Mouse (Mus musculus) limb, embryonic 14.5 days (tissue): ENCODE measurements around the gene Acox1. TPM values are rescaled to one million over a fixed set of nuclear protein-coding genes. Genes with fewer than 3 reads are reported as not detected.

Experiments
- ATAC-seq: fragments of 200-750 bp; cut with Nextera tagmentation; 2 replicates; pipeline ENCODE4 v1.8.0; 2017; ENCODE audit warnings: low read depth, moderate number of reproducible peaks, moderate TSS enrichment; ENCODE audit not compliant: low FRiP score
- DNase-seq: peaks from one replicate; pipeline ENCODE4 v3.0.0-alpha.2; 2015; ENCODE audit warnings: low spot score
- H3K27ac ChIP-seq: fragments of 300-500 bp; sonication (generic); replicated peaks from 2 replicates; pipeline ENCODE4 v1.5.1; 2014; ENCODE audit warnings: low read depth, mild to moderate bottlenecking, low read length, moderate library complexity, mixed read lengths
- H3K27me3 ChIP-seq: fragments of 300-500 bp; sonication (generic); 2 replicates; pipeline ENCODE4 v1.6.1; 2014; ENCODE audit warnings: low read length, mixed read lengths; ENCODE audit not compliant: control insufficient read depth, insufficient read depth
- H3K36me3 ChIP-seq: fragments of 300-500 bp; sonication (generic); 2 replicates; pipeline ENCODE4 v1.6.1; 2014; ENCODE audit warnings: mild to moderate bottlenecking, low read length, moderate library complexity, mixed read lengths; ENCODE audit not compliant: control insufficient read depth, insufficient read depth
- H3K4me1 ChIP-seq: fragments of 300-500 bp; sonication (generic); 2 replicates; pipeline ENCODE4 v1.6.1; 2014; ENCODE audit warnings: antibody characterized with exemption, low read length, mixed read lengths; ENCODE audit not compliant: control insufficient read depth, insufficient read depth
- H3K4me2 ChIP-seq: fragments of 300-500 bp; sonication (generic); replicated peaks from 2 replicates; pipeline ENCODE4 v1.6.1; 2014; ENCODE audit warnings: low read depth, mild to moderate bottlenecking, low read length, moderate library complexity; ENCODE audit not compliant: severe bottlenecking
- H3K4me3 ChIP-seq: fragments of 300-500 bp; sonication (generic); replicated peaks from 2 replicates; pipeline ENCODE4 v1.5.1; 2014; ENCODE audit warnings: low read length
- H3K9ac ChIP-seq: fragments of 300-500 bp; sonication (generic); 2 replicates; pipeline ENCODE4 v1.6.1; 2014; ENCODE audit warnings: mild to moderate bottlenecking, low read depth, low read length, moderate library complexity; ENCODE audit not compliant: severe bottlenecking
- H3K9me3 ChIP-seq: fragments of 300-500 bp; sonication (generic); 2 replicates; pipeline ENCODE4 v1.6.1; 2016; ENCODE audit warnings: low read length; ENCODE audit not compliant: control insufficient read depth
- POLR2A ChIP-seq: fragments of 200-500 bp; IDR thresholded peaks from 2 replicates; pipeline ENCODE4 v1.8.0; 2012; ENCODE audit warnings: inconsistent platforms, mild to moderate bottlenecking, moderate library complexity, borderline replicate concordance; ENCODE audit not compliant: insufficient read depth, insufficient read length; ENCODE audit errors: extremely low read depth
- WGBS: fragments of 180-500 bp; shearing (Covaris S2); extraction: QIAGEN DNeasy Blood & Tissue Kit; methylation state at CpG from one replicate; pipeline ENCODE4 v1.1.7; 2014; 5-methylcytosine and 5-hydroxymethylcytosine counted together
- polyA plus RNA-seq, 2 experiments: library from polyadenylated mRNA; depleted of rRNA in 1 of 2; stranded (reverse) in 1 of 2; unstranded in 1 of 2; fragments of >200 nt; fragmentation: Nextera tagmentation in 1 of 2; extraction: Ambion mirVana in 1 of 2; gene quantifications; 2 replicates each; pipeline versions ENCODE4 v1.2.1 to v1.2.3; 2012 to 2014

Gene Acox1
- polyA plus RNA-seq, 2 experiments: 26.3 to 38.1 TPM

DNA sequence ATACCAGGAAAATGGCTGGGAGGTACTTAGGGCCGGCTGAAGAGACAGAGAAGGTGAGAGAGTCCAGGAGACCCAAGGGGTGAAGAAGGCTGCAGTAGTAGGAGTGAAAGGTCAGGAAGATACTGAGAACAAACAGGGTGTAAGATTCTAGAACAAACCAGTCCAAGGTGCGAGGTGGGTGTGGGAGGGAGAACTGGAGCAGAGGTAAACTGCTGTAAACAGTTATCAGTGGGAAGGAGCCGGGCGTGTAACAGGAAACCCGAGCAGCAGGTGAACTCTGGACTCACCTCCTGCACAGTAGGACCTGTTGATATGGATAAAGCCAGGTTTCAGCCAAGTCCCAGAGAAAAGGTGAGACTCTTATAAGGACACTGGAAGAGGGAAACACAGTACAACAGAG, 11.9 kb upstream of the Acox1 start:
- peaks cover 24% of the 10 kb centered on the region for H3K36me3 ChIP-seq
- no peaks in the 10 kb centered on the region for H3K4me1 ChIP-seq
- no peak for TF ChIP-seq POLR2A
- H3K4me3 ChIP-seq: no peak overlapping the region
- DNase-seq (no peak), ATAC-seq (no peak)
- no peaks in the 10 kb centered on the region for H3K27me3 ChIP-seq
- no peak overlapping the region for H3K27ac ChIP-seq
- no peak overlapping the region for H3K9ac ChIP-seq
- H3K9me3 ChIP-seq: no peaks in the 10 kb centered on the region
- no peak overlapping the region for H3K4me2 ChIP-seq
- 74% methylated on average over 5 of the region's 5 CpGs for WGBS

DNA sequence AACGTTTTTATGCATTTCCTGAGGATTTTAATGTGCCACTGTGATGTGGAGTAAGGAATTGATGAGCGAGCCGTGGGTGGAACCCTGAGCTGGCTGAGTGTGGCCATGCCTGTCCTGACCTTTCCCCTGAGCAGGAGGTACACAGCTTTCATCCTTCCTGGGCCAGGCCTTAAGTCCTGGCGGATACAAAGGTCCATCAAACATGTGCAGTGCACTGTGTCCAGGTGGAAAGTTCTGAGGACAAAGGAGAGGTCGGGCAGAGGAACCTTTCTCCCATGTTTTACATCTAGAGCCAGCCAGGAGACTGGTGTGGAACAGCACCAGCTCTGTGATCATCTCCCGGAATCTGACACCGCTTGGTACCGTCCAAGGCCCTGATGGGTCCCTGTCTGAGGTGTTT, 10.4 kb upstream of the Acox1 start:
- H3K36me3 ChIP-seq: peaks cover 27% of the 10 kb centered on the region
- ATAC-seq (no peak), DNase-seq (no peak)
- no peak overlapping the region for H3K27ac ChIP-seq
- no peak overlapping the region for H3K4me2 ChIP-seq
- no peak overlapping the region for H3K9ac ChIP-seq
- no peak overlapping the region for H3K4me3 ChIP-seq
- no peaks in the 10 kb centered on the region for H3K9me3 ChIP-seq
- WGBS: 77% methylated on average over 8 of the region's 8 CpGs
- no peak for TF ChIP-seq POLR2A
- H3K4me1 ChIP-seq: no peaks in the 10 kb centered on the region
- H3K27me3 ChIP-seq: no peaks in the 10 kb centered on the region

DNA sequence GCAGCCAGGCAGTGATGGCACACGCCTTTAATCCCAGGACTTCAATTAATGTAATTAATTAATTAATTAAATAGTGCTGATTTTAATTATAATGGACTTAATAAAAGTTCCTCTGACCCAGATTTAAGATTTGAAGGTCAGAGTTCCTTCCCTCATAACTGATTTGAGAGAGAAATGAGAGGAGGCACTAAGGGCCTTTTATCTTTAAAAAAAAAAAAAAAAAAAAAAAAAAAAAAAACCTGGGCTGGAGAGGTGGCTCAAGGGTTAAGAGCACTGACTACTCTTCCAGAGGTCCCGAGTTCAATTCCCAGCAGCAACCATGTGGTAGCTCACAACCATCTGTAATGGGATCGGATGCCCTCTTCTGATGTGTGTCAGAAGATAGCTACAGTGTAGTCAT, 9.8 kb upstream of the Acox1 start:
- Histone ChIP-seq H3K27ac (no peak overlapping the region), H3K9ac (no peak overlapping the region), H3K9me3 (no peaks in the 10 kb centered on the region), H3K4me2 (no peak overlapping the region), H3K27me3 (no peaks in the 10 kb centered on the region), H3K4me1 (no peaks in the 10 kb centered on the region), H3K4me3 (no peak overlapping the region), H3K36me3 (peaks cover 27% of the 10 kb centered on the region)
- no peak for TF ChIP-seq POLR2A
- WGBS: 82% methylated on average over 3 of the region's 3 CpGs
- no peak for ATAC-seq
- no peak for DNase-seq

DNA sequence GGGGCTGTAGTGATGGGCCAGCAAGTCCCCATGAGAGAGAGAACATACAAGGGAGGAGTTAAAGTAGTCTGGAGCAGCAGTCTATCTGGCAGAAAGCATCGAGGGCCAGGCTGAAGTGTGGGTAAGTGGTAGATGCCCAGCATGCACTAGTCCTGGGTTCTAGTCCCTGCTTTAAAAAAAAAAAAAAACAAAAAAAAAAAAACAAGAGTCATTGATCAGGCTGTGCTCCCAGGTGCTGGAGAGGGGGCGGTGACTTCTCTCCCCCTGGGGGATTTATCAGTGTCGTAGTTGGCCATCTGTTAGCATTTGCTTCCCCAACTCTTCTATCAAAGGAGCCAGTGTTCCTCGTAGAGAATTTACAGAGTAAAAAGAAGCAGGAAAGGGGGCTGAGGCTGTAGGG, 7.8 kb upstream of the Acox1 start:
- no peak overlapping the region for H3K4me3 ChIP-seq
- no peak overlapping the region for H3K9ac ChIP-seq
- H3K9me3 ChIP-seq: no peaks in the 10 kb centered on the region
- no peak for TF ChIP-seq POLR2A
- H3K36me3 ChIP-seq: peaks cover 28% of the 10 kb centered on the region
- H3K27ac ChIP-seq: no peak overlapping the region
- DNase-seq (no peak), ATAC-seq (no peak)
- 69% methylated on average over 4 of the region's 4 CpGs for WGBS
- no peaks in the 10 kb centered on the region for H3K27me3 ChIP-seq
- H3K4me2 ChIP-seq: no peak overlapping the region
- no peaks in the 10 kb centered on the region for H3K4me1 ChIP-seq

GRCm38 (mm10) chr11:116203150-116203549, 4.3 kb upstream of the Acox1 start:
- Histone ChIP-seq H3K9me3 (no peaks in the 10 kb centered on the region), H3K27me3 (no peaks in the 10 kb centered on the region), H3K27ac (no peak overlapping the region), H3K4me3 (no peak overlapping the region), H3K4me1 (peaks cover 5% of the 10 kb centered on the region), H3K9ac (no peak overlapping the region), H3K36me3 (peaks cover 28% of the 10 kb centered on the region), H3K4me2 (no peak overlapping the region)
- DNase-seq (no peak), ATAC-seq (no peak)
- no peak for TF ChIP-seq POLR2A
- whole genome bisulfite sequencing: 96% methylated on average over 3 of the region's 3 CpGs

- Histone ChIP-seq H3K9me3 (no peaks in the 10 kb centered on the region), H3K27ac (no peak overlapping the region), H3K4me1 (peaks cover 9% of the 10 kb centered on the region), H3K4me3 (no peak overlapping the region), H3K27me3 (no peaks in the 10 kb centered on the region), H3K4me2 (no peak overlapping the region), H3K9ac (no peak overlapping the region), H3K36me3 (peaks cover 21% of the 10 kb centered on the region)
- DNase-seq (no peak), ATAC-seq (no peak)
- WGBS: 91% methylated on average over 2 of the region's 2 CpGs
- TF ChIP-seq POLR2A: no peak
These were observed 2.3 kb upstream of the Acox1 start for GRCm38 (mm10) chr11:116201151-116201550.
